Mouse (Mus musculus) naive thymus-derived CD4-positive, alpha-beta T cell, adult 5 months (primary cell): ENCODE measurements around the gene Gm13090. TPM values are rescaled to one million over a fixed set of nuclear protein-coding genes. Genes with fewer than 3 reads are reported as not detected.

Experiments
- polyA plus RNA-seq: library from polyadenylated mRNA; unstranded; fragments of 100-300 nt; shearing (Covaris generic); gene quantifications from one replicate; pipeline ENCODE4 v1.2.1, GENCODE M21; 2017

Gene Gm13090
- polyA plus RNA-seq, result not detected

DNA sequence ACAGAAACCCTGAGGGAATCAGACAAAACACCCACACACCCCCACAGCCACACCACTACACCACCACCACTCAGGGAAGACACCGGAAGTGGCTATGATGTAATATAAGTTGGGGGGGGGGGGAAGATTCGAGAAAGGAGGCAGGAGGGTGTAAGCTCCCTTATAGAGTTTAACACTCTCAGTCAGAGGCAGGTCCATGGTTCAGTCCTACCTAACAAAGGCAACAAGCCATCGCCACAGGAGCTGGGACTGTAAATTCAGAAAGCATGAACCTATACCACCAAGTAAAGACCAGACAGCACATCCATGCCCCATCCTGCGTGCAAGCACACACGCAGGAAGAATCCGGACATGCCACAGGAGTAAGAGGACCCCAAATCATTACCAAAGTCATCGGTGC is at the start of gene Gm13090:
Gene Gm13090 (plus strand): TSS at position 301 of the 400 bp plus-strand sequence.

DNA sequence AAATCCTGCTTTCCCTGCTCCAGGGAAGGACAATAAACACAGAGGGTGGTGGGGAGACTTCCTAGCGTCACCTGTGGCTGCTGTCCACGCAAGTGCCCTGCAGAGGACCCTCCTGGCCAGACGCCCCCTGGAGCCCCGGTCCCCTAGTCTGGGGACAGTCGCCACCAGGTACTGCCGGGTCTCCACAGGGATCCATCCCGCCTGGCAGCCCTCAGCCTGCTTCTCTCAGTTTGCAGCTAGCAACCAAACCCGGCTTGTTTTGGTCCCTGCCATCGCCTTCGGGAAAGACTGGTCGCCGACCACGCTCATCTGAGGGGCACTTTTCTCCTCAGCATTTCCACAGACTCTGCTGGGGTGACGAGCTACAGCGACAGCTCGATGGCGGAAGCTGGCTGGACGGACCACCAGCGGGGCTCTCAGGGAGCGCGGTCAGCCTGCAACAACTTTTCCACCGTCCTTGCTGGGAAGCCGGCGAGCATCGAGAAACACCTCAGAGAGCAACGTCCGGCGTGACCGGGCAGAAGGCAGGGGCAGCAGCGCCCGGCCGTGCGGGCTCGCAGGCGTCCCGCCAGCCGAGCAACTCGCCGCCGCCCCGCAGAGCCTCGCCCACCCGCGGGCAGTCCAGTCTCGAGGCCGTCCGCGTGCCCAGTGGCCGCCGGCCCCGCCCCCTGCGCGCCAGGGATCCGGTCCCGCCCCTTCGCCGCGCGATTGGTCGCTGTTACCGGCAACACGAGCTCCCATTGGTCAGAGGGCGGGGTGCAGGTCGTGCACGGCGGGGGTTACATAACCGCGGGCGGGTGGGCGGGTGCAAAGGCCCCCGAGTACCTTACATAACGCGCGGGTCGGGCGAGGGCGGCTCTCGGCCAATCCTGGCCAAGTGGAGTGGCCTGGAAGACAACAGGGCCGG is 45.1 kb upstream of the Gm13090 start, which contains the start of gene Per3:
Gene Per3 (minus strand): TSS at position 629 of the 907 bp plus-strand sequence.

DNA sequence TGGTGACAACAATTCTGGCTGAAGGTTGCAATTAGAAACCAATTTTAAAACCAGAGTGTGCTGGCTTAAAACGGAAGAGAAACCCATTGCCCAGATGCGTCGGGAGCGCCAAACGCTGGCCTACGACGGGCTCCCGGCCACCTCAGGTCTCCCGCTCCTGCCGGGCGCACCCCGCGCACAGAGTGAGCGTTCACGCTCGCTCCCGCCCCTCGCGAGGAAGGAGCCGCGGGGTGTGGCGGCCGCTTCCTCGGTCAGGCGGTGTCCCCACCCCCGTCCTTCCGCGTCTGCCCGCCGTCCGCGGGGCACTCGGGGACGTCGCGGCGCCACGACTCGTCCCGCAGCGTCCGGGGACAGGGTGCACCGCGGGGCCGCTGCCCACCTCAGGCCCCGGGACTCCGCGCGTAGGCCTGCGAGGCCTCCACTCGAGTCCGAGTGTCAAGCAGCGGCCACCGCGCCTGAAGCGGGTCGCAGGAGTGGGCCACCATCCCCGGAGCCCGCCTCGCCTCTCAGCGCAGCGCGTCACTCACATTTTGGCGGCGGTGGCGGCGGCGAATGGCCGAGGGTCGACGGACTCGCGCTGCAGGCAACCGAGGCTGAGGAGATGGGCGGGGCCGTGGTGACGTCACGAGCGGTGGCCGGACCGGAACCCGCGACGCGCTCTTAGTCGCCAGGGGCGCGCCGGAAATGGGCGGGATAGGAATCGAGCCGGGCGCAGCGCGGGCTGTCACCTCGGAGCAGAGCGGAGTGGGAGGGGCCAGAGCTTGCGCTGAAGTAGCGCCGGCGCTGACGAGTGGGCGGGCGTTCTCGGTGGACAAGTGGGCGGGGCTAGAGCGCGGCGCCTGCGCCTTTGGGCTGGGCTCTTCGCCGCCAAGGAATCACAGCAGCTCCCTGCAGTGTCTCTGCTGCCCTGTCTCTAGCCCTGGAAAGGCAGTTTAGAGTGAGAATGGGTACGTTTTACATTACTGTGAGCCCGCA is 31.7 kb upstream of the Gm13090 start, which contains the start of gene Vamp3:
Gene Vamp3 (minus strand): TSS at position 617 of the 975 bp plus-strand sequence.

Other genes starting within 250 kb of the Gm13090 start
- 24.6 TPM for gene Errfi1, start 235.7 kb upstream of the Gm13090 start, polyA plus RNA-seq
- 197 TPM for gene Park7, start 175.1 kb upstream of the Gm13090 start, polyA plus RNA-seq
- gene Tnfrsf9, start 175.0 kb upstream of the Gm13090 start, polyA plus RNA-seq, result 12.8 TPM
- not detected for gene Uts2, start 92.5 kb upstream of the Gm13090 start, polyA plus RNA-seq
- 1.4 TPM for gene Per3, start 44.9 kb upstream of the Gm13090 start, polyA plus RNA-seq
- gene Vamp3, start 31.6 kb upstream of the Gm13090 start, polyA plus RNA-seq, result 59.7 TPM